Mouse (Mus musculus): ENCODE measurements around the gene Agr3. TPM values are rescaled to one million over a fixed set of nuclear protein-coding genes. Genes with fewer than 3 reads are reported as not detected.

The Agr3 gene
- polyA plus RNA-seq, 1 experiment from 2014 or later: 0.90 TPM

Other genes starting within 250 kb of the Agr3 start
- not detected in 2 replicates for gene Agr2, start 67.3 kb downstream of the Agr3 start, polyA plus RNA-seq (2014; fragmentation: Nextera tagmentation; extraction: Ambion mirVana)
- 348 and 382 TPM in 2 replicates for gene Tspan13, start 116.9 kb downstream of the Agr3 start, polyA plus RNA-seq (2014; fragmentation: Nextera tagmentation; extraction: Ambion mirVana)
- 78.7 and 88.0 TPM in 2 replicates for gene Ankmy2, start 231.5 kb downstream of the Agr3 start, polyA plus RNA-seq (2014; fragmentation: Nextera tagmentation; extraction: Ambion mirVana)
- gene Bzw2, start 232.5 kb downstream of the Agr3 start, polyA plus RNA-seq (2014; fragmentation: Nextera tagmentation; extraction: Ambion mirVana): 400 and 402 TPM in 2 replicates